Mouse (Mus musculus) thymus, postnatal 36 days (tissue): ENCODE measurements around the gene Cox4i1.

Experiments used
- DNase-seq, 2 experiments: peaks; one replicate each; pipeline ENCODE4 v3.0.0; 2022; ENCODE audit warnings: mixed read lengths in 2 of 2

The Cox4i1 gene

DNA sequence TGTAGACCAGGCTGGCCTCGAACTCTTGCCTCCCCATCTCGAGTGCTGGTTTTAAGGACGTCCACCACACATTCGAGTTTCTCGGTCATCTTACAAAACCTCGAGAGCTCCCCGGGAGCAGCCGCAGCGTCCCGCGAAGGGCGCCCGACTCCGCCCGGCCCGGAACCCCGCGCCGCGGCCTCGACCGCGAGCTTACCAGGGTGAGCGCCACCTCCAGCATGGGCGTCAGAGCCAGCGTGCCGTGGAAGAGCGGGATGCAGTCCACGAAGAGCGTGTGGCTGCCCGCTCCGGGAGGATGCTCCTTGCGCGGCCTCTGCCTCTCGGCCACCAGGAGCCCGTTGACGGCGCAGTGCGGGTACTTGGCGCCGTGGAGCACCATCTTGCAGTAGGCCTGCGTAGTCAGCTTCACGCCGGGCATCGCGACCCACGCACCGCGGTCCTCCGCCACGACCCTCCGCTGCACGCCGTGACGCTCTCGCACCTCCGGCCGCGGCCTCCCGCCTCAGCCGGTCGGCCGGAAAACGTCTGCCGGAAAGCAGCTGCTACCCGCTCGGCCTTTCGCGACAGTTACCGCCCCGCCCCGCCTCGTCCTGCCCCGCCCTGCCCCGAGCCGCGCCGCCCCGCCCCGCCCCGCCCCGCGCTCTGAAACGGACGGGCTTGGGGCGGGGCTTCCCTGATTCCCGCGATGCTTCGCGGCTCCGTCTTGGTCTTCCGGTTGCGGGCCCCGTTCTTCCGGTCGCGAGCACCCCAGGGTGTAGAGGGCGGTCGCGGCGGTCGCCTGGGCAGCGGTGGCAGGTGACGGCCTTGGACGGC lies at the start of gene Cox4i1, which contains the start of gene Gm27021:
Cox4i1 (plus strand) TSS at position 662 of the 813 bp plus-strand sequence.
Gm27021 (minus strand) TSS at position 519 of the 813 bp plus-strand sequence.
- peak; percentile 91 to 93 for DNase-seq

- no peak for DNase-seq
These were observed 48.5 kb upstream of the Cox4i1 start for GRCm38 (mm10) chr8:120619235-120620180.

- no peak for DNase-seq
These were observed 47.6 kb upstream of the Cox4i1 start for GRCm38 (mm10) chr8:120620441-120620840.

DNA sequence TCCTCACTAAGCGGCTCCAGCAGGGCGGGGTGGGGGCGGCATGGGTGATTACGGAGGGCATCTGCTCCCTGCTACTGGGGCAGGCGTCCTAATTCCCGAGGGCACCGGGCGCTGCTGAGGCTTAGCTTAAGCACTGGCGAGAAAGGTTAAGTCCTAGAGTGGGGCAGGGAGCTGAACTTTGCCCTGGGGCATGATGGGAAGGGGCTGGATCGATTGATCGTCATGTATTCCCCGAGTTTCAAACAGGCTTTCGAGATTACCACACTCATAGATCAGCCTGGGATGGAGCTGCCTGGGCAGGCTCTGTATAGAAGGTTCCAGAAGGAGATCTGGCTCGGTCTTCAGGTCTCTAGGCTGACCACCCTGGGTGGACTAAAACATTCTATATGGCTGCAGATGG lies 45.9 kb upstream of the Cox4i1 start:
- DNase-seq = no peak

- no peak for DNase-seq
These were observed 44.4 kb upstream of the Cox4i1 start for GRCm38 (mm10) chr8:120623608-120624007.

DNA sequence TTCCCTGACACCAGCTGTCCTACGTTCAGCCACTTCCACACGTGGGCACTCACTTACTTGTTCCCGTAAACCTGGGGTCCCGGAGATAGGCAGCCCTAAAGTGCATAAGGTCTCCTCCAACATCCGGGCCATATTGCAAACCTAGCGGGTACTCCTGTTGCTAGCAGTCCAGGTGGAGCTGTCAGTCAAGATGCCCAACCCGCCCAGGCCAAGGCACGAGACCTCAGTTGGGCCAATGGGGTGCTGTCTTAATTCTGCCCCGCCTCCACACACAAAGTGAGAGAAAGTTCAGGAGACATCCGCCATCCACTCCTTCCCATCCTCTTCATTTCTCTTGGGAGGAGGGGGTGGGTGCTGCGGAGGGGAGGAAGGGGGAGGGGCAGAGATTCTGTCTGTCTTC lies 41.6 kb upstream of the Cox4i1 start:
- DNase-seq = no peak

DNA sequence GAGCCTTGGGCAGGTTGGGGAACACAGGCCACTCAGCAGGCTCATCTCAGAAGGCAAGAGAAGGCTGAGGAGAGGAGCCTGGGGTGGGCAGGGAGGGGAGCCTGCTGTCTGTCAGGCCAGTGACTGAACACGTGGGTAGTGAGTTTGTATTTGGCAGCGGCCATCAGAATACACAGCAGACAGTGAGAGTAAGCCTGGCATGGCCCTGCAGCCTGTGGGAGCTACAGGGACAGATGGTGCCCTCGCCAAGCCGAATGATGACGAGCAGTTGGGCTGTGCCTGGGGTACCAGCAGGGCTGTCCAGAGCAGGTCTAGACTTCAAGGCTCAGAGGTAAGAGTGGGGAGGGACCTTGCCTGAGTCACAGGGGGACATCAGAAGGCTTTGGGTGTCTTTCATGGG lies 40.7 kb upstream of the Cox4i1 start:
- DNase-seq = no peak

- no peak for DNase-seq
These were observed 38.0 kb upstream of the Cox4i1 start for GRCm38 (mm10) chr8:120630031-120630430.

DNA sequence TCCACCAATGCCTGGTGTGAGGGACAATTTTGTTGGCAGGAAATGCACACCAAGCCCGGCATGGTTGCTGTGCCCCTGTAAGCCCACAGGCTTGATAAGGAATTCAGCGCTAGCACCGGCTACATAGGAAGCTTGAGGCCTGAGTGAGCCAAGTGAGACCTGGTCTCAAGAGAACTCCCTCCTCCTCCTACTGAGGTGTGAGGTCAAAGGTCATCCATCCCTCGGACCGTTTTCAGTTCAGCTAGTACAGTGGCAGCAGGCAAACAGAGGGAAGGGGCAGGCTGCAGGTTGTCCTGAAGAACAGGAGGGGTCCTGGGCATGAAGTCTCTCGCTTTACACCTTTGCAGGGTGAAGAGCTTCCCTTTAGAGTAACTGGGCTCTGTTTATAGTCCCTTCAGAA lies 37.2 kb upstream of the Cox4i1 start:
- DNase-seq = no peak

DNA sequence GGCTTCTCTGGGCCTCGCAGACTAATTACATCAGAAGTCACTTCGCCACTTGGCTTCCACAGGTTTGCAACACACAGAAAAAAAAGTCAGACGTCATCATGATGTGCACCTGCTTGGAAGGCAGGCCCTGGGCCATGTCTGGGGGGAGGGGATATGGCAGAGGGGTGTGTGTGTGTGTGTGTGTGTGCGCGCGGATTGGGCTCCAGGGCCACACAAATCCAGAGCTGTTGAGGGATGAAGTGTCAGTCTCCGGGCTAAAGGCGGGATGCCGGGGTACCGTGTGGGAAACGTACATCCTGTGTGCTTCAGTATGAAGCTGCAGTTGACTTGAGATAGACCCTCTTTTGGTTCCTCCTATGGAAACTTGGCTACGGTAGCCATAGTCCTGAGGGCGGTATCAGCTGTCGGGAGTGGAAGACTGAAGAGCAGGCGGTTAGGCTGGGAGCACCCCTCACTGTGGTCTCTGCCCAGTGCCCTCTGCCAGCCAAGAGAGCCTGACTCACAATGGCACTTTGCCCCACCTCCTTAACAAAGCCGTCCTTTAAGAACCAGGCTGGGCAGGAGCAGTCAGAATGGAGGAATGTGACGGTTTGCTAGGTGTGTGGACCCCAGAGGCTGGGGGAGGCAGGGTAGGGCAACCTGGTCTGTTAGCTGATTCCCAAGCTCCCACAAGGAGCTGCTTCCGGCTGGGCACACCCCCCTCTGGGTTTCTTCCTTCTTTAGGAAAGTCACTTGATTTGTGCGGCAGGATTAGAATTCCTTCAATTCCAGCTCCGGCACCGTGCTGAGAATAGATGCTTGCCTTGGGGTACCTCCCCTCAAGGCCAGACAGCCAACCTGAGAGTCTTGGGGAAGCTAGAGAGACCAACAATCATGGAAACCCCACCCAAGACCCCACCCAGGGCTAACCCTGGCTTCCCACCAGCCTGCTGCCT lies 36.3 kb upstream of the Cox4i1 start:
- no peak for DNase-seq

DNA sequence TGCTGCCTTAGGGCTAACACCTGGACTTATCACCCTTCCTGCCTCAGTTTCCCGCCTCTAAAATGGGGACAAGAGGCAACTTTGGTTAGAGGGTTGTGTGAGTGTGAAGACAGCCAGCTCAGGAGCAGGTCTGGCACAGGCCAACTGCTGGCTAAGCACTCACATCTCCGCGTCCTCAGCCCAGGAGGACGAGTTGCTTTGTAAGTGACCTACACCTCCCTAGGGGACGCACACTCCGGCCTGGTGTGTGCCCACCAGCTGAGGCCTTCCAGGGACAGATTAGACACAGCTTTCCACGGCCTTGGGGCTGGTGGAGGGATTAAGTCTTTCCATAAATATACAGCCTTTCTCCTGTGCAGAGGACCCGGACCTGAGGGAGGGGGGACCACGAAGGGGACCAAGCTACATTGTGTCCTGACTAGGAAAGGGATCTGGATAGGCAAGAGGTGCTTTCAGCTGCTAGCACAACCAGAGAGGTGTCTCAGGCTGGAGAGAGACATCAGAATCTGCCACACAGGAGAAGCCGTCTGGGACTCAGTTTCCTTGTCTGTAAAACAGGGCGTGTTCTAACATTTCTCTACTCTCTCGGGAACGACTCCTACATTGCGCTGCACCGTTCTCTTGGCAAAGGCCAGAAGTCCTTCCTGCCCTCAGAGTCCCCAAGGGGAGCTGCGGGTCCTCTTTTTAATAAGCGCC lies 34.9 kb upstream of the Cox4i1 start:
- no peak for DNase-seq

- DNase-seq = peak; percentile 18 to 36
These were observed 34.3 kb upstream of the Cox4i1 start for GRCm38 (mm10) chr8:120633665-120634271.

GRCm38 (mm10) chr8:120634329-120634839 lies 33.6 kb upstream of the Cox4i1 start:
- DNase-seq = peak; percentile 68 to 81

- no peak for DNase-seq
These were observed 26.8 kb upstream of the Cox4i1 start for GRCm38 (mm10) chr8:120641245-120641644.

- DNase-seq = no peak
These were observed 25.9 kb upstream of the Cox4i1 start for GRCm38 (mm10) chr8:120642031-120642662.

GRCm38 (mm10) chr8:120644663-120645062 lies 23.4 kb upstream of the Cox4i1 start:
- DNase-seq = no peak

- no peak for DNase-seq
These were observed 20.5 kb upstream of the Cox4i1 start, which contains the start of gene 1190005I06Rik for GRCm38 (mm10) chr8:120647532-120647931. Gene 1190005I06Rik, minus strand, starts transcription at chr8:120647632.

DNA sequence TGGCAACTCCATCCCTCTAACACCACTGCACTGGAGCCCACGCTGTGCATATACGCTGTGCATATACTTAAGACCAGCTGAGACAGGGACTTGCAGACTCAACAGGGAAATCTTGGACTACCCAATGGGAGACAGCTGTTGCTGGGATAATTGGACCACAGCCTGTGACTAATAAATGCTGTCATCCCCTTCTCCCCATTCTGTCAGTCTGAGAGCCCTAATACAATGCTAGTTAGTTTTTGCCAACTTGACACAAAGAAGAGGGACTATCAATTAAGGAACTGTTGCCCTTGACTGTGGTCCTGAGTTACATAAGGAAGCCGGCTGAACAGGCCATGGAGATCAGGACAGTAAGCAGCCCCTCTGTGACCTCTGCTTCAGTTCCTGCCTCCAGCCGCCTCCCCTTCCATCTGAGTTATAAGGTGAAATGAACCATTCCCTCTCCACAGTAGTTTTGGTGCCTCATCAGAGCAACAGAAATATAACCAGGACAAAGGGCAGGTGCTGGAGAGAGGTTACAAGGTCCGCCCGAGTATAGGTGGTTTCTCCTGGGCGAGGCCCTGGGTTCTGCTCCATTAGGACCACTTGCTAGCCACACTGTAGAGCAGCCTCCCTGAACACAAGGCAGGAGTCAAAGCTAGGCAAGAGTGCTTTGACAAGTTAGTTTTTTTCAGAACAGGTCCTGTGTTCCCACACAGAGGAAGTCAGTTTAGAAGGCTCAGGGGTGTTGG lies 11.5 kb upstream of the Cox4i1 start:
- no peak for DNase-seq

DNA sequence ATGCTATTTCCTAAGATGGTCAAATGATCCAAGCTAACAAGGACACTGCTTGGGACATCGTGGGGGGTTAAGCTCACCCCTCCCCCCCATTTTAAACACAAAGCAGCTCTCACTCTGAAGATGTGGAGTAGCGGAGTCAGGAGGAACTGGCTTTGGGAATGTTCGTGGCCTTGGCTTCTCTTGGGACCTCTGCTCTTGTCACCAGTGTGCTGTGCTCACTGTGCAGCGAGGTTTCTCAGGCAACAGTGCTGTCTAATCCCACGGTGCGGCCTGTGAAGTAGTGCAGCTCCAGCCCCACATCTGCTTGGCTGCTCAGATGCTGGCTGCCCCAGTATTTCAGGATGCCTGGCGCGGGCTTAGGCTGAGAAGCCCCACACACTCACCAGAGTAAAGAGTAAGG lies 10.6 kb upstream of the Cox4i1 start:
- no peak for DNase-seq

- no peak for DNase-seq
These were observed 3.5 kb upstream of the Cox4i1 start for GRCm38 (mm10) chr8:120664566-120664965.
